Mouse (Mus musculus) right cerebral cortex, postnatal 36 days (tissue): ENCODE measurements at regions not wholly inside any gene's neighbourhood (a gene's known extent, or its start where the extent isn't known, plus 50 kb on each side); places are given as distances from the start of the nearest gene placed in this dataset.

Experiments used
- DNase-seq, 2 experiments: peaks; one replicate each; pipeline ENCODE4 v3.0.0; 2022; ENCODE audit warnings: low spot score in 2 of 2, mixed read lengths in 1 of 2

DNA sequence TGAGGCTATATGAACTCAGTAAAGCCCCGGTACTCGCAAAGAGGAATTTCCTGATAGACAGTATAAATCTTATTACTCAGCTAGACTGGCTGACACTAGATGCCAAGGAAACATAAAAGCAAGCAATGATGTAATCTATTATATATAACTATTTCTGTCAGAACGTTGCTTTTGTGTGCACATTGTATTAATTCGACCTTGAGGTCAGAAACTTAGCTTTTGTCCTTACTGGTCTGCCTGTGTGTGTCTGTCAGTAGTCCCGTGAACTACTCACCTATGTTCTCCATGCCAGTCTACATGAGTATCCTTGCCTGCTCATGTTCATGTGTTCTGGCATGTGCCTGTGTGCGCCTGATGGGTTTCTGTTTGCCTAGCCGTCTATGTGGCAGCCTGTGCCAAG is 70.5 kb downstream of the Tmx1 start:
- DNase-seq = no peak

DNA sequence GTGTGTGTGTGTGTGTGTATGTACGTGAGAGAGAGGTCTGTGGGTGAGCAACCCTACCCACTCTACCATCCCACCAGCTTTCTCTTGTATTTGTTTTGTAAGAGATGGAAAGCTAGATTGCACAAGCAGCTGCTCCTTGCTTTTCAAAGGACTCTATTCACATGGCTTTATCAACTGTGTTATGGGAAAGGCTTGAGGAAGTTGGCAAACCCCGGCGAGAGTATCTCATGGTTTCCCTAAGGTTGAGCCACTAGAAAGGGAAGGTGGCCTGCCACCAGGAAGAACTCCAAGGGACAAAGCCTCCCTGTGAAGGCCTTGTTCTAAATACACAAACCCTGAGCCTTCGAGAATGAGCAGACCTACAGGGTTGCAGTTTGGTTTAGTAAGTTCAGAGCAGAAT is 71.8 kb downstream of the Tmx1 start:
- DNase-seq = no peak

DNA sequence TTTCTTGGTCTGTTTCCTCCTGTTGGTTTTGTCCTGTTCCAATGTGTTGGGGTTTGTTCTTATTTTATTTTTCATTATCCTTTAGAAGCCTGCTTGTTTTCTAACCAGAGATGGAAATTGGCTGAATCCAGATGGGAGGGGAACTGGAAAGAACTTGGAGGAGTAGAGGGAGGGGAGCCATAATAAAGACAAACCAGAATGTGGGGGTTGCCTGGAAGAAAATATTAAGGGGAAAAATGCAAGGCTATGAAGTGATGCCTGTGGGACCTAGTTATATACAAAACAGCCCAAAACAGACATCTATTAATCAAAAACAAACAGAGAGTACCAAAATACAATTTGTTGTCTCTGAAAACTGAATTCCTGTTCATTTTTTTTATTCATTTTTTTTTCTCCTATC is 78.8 kb downstream of the Tmx1 start:
- DNase-seq = no peak

DNA sequence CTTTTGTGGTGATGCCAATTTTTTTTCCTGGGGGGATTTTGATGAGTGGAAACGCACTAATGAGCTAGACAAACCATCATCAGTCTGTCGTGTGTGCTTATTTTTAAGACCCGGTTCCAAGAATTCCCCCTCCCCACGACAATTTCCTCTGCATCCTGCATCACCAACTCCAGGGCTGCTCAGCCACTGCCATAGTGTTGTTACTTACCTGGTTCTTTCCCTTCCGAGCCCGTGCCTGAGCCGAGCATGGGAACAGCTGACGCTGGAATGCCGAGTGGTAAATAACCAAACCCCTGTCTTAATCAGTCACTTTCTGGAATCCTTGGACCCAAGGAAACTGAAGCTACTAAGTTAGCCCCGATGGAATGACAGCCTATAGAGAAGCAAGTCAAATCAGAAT is 79.3 kb downstream of the Tmx1 start:
- DNase-seq = no peak

DNA sequence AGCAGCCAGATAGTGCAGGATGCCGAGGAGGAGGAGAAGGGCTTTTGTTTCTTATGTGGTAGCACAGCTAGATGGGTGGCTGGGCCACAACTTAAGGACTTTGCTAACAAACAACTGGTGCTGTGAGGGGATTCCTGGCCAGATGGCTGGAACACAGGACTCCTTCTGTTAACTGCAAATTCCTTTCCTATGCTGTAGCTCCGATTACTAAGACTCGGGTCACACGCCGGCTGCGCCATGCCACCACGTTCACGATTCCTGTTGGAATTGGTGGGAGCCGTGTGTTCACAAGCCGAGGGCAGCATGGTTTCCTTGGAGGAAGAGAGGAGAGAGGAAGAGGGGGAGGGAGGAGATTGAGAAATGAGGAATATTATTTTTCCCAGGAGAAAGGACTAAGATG is 79.9 kb downstream of the Tmx1 start:
- no peak for DNase-seq

DNA sequence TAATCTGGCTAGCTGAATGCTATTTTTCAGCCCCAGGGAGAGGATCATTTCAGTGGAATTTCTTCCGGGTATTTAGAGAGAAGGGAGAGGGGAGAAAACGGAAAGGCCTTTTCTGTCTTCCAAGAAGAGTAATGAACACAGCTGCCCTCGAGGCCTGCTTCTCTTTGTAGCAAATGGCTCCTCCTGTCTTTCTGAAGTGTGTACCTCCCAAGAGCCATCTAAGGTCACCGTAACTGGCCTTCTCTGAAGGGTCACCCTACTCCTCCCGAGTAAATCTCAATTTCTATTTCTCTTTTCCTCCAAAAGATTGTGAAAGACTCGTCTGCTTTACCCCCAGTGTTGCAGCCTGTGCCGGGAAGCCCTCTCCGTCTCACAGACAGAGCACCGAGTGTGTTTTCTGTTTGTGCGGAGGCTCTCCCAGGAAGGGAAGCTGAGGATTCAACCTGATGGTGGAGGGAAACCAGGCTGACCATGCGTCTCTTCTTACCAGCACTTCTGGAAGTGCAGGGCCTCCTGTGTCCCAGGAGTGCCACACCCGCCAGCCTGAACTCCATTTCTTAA is 80.6 kb downstream of the Tmx1 start:
- no peak for DNase-seq

DNA sequence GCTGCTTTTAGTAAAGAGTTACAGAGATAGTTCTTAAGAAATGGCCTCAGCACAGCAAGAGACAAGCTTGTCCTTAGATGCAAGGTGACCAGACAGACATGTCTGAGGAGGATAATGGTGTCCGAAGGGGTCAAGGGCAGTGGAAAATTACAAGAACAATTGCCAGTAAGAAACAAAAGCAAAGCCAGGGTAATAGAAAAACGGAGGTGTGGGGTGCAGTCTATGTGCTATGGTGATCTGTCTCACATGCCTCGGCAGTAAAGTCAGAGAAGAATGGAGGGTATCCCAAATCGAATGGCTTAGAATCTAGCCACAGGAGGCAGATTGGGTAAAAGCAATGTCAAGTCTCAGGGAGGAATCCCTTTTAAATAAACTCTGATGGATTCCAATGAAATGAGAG is 86.2 kb downstream of the Tmx1 start:
- no peak for DNase-seq

DNA sequence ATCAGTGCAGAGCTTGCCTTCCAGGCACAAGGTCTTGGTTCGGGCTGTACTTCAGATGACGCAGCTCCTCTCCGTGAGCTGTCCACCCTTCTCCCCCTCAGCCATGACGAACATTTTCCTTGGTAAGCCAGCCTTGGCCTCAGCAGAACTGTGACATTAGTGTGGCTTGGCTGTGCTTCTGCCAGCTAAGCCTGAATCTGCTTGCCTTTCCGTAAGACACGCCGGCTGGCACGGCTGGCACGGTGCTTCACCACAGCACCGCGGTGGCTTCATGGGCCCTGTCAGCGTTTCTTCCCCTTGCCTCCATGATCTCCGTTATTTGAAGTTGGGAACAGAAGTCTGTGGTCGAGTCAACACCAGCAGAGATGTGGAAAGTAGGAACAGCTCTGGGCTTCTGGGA is 87.0 kb downstream of the Tmx1 start:
- no peak for DNase-seq

DNA sequence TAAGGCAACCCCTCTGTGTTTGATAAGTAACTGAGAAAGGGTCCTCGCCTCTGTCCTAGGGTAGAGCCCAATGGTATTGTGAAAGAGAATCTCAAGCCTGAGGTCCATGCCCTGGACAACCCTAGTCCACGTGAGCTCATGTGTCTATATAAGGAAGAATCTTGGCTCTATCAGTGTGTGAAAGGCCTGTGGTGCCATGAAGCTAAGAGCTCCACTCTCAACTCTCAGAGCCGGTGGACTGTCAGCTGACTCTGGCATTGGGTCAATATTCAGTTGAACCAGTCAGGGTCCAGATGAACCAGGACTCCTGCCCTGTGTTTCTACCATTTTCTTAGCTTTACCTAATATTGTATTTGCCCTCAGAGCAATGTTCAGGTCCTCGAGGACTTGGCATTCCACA is 88.5 kb downstream of the Tmx1 start:
- DNase-seq = no peak

DNA sequence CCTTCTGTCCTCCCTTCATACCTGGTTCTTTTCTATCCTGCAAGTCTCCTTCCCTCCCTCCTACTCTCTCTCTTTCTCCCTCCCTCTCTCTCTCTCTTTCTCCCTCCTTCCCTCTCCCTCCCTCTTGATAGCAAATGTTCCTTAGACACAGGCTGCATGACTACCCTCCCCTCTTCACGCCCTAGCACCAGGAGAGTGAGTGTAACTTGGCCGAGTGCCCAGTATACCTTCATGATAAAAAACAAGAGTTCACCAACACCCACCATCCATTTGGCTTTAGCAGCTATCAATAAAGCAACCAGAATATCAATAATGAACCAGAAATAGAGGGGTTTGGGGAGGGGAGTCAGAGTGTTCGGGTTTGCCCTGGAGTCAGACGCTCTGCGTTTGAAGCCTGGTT is 90.4 kb downstream of the Tmx1 start:
- DNase-seq = no peak

DNA sequence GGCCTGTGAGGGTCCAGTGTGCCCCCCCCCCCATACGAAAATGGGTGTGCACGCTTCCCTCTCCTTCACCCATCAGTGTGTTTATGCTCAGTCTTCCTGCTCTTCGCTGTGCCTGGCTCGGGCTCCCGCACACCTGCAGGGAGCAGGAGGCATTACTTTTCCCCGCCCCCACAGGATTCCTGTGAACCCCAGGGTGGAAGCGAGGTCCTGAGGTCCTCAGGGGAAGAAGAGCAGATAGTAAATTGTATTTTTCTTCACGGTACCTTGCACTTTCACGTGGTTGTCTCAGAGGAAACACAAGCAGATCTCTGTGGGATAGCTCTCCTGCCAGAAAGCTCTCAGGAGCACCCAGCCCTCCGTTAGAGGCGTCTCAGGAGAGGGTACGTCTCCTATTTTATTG is 91.4 kb downstream of the Tmx1 start:
- no peak for DNase-seq

DNA sequence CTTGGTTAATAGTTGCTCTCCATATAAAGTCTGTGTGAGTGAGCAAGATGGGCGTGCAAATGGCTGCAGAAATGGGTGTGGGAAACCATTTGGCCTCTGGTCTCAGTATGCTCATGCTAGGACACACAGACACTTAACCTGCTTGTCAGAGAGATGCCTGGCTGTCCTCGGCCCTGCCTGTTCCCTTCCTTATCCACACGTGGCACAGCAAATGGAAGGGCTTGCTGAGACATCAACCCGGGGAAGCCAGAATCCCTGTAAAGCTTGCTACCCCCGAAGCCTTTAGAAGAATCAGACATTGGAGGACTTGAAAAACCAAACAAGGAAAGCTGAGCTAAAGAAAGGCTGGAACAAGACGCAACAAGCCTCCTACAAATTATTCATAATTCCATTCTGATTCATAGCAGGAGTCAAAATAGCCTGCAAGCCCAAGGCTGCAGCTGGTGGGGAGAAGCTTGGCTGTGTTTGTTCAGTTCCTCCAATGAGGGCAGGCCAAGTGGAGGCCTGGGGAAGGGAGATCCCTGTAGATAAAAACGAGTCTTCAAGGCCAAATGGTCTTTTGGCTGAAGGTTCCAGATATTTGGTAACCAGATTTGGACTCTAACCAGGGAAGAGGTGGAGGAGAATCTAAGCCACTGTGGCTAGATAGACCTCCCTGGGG is 92.1 kb downstream of the Tmx1 start:
- DNase-seq = peak; percentile 24 to 43

DNA sequence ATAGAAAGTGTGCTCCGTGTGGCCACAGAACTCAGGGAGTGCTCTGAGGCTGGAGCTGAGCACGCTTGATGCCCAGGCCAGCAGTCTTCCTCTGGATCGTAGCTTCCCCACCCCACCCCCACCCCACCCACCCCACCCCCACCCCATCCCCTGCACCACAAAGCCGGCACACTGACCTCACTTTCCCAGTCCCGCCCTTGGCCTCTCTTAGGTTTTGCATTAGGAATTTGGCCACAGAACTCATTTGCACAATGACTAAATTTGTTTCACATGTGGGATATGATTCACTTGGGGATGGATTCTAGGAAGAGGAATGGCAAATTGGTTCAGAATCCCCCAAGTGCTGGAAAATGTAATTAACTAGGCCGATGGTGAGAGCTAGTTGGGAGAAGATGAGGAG is 94.3 kb downstream of the Tmx1 start:
- DNase-seq = no peak

DNA sequence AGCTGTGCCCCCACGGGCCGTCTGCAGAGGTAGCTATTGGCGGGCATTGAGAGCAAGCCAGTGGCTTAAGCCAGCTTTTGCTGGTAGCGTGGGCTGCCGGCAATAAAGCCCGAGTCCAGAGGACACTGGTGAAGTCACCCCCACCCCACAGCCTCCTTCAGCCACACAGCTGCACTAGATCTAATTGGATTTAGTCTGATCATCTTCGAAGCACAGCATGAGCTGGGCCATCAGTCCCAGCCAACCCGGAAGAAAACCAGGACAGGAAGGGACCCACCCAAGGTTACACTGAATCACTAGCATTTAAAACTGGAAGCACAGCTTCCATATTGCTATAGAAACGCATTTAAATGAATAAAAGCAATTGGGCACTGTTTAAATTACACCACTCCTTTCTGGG is 96.4 kb downstream of the Tmx1 start:
- DNase-seq = no peak

DNA sequence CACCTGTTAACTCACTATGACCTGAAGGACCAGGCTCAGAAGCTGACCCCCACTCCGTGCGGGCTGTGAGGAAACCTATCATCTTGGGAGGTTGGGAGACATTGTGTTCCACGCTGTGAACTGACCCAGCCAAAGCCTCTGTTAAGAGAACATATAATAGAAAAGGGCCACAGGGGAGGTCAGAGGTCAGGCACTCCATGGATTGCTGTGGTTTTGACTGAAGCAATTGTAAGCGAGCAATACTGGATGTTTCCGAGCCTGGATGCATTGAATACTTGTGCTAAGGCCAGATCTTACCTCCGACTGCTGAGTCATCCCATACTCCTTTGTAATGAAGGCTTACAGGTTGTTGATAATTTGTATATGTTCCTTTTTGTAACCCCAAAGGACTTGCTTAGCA is 101.0 kb downstream of the Tmx1 start:
- DNase-seq = no peak

DNA sequence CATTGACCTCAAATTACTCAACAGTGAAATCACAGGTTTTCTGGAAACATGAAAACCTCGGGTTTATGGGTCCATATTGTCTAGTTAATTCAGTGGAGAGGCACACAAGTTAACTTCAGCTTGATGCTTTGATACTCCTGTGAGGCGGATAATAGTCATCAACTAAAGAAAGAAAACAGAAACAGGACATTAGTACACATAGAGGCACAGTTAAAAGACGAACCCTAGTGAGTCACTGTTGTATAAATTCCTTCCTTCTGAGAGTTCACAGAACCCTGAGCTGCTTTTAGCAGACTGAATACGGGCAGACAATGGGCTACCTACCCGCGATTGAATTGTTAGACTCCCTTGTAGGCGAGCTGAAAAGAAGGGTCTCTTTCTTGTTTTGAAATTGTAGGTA is 101.7 kb downstream of the Tmx1 start:
- DNase-seq = no peak

DNA sequence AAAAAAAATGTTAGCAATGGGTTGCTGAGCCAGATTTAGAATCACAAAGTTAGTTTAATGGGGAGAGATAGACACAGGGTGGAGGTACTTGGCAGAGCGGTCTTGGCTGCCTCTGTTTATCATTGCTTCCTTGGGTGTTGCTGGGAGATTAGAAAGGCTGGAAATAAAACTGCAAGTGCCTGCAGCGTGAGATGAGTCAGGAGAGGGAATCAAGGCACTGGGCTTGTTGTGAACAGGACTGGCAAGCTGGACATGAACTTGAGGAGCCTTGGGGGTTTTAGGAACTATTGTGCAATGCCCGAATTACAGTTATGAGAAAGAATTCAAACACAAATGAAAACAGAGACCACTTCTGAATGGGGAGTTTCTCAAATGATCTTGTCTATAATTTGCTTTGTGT is 102.8 kb downstream of the Tmx1 start:
- no peak for DNase-seq

DNA sequence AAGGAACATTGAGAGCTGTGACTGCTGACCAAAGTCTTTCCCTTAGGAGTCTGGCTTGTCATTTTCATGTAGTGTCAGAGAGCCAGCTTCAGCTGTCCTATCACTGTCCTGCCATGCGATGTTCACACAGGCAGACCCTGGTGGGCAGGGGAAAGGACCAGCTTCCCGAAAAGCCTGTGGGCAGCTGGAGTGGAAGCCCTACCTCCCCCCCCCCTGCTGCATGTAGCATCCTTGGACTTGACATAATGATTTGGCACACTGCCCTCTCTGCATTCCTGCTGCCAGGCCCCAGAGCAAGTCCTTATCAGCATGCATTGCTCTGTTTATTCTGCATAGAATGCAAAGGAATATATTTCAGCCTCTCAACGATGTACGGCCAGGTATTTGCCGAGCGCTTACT is 103.9 kb downstream of the Tmx1 start:
- no peak for DNase-seq

DNA sequence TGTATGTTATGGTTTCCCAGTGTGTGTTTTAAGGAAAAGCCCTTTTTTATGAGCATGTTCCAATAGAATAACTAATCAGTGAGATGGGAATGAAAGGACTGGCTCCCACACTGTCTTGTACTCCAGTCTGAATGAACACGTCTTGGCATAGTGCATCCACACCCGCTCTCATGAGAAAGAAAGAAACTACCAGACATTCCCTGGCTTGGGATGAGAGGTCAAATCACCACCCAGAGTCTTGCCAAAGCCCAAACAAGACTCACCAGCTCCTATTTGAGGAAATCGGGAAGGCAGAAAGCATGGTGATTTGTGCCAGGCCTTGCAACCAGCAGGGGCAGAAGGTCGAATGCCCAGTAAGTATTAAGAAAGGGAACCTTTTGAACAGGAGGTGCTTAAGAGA is 110.6 kb downstream of the Tmx1 start:
- no peak for DNase-seq

DNA sequence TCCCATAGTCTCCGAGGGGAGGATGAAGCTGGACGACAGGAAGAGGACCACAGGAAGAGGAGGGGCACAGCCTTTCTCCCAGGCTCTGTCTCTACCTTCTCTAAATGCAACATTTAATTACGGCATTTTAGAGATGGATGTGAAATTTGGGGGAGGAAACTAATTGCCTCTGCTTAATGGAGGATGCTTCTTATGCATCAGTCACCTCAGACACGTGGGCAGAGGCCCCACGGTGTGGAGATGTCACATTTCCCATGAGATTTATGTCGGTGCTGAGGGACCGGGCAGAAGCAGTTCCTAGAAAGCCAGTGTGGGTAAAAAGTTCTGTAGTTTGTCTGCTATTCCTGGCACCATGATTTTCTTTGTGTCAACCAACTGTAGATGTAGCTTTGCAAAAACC is 122.8 kb downstream of the Tmx1 start:
- DNase-seq = no peak

DNA sequence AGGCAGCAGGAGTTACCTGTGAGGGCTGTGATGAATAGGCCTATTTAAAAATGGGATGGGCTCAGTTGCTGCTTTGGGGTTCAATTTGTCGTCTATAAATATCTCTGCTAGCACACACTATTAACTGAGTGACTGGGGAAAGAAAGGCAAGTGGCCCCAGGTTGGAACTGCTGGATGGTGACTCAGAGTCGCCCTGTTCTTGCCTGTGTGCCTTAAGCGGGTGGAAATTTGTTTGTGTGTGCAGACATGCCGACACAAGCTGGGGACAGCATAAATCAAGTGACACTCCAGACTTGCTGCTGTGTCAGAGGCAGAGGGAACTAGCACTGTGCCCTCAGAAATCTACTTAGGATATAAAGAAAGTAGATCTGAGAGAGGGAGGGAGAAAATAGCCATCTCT is 124.9 kb downstream of the Tmx1 start:
- DNase-seq = no peak

DNA sequence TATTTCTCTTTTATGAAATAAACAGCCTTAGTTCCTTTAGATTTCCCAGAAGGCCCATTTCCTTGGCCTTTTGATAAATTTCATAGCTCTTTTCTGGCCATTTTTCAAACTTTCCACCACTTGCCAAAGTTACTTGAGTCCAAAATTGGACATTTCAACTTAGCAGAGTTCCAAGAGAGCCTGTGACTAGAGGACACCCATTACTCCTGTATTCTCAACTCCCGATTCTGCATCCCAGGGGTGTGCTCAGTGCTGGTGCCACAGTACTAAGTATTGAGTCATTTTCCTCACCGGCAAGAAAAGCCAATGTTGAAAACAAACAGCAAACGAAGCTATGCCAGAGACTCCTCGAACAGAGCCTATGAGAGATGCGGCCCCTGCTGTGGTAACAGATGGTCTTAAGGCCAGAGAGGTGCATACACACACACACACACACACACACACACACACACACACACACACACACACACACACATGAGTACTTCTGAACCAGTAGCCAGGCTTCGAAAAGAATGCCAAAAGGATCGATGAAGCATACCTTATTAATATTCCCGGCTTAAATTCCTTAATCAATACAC is 126.5 kb downstream of the Tmx1 start:
- DNase-seq = no peak

DNA sequence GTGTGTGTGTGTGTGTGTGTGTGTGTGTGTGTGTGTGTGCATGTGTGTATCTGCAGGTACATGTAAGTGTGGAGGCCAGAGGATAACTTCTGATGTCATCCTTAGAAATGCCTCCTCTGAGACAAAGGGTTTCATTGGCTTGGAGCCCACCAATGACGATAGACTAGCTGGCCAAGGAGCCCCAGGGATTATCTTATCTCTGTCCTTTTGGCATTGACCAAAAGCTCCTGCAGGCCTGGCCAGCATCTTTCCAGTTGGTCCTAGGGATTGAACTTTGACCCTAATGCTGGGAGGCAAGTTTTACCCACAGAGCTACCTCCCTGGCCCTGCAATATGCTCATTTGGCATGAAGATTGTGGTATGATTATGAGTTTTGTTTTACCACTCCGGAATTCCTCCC is 133.3 kb downstream of the Tmx1 start:
- no peak for DNase-seq

DNA sequence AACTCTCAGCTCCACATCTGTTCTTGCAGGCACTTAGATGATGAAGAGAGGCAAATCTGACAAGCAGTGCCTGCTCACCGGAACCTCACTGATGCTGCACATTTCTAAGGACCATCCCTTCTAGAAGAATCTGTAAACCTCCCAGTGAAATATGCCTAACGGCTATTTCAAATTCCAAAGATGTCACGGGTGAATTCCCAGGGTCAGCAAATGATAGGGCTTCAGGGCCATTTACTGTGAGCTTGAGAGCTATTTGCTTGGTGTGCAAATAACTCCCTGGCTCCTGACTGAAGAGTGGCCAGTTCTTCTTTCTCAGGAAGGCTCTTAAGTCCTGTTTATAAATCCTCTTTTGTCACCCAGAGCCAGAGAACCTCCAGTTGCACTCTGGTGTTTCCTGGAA is 135.3 kb downstream of the Tmx1 start:
- no peak for DNase-seq
